Mouse (Mus musculus) lung, postnatal 4 days (tissue): ENCODE results near the gene Ikzf1.

Experiments
- DNase-seq, 2 experiments: peaks; one replicate each; pipeline ENCODE4 v3.0.0; 2021

Gene Ikzf1

GRCm38 (mm10) chr11:11725252-11725875 lies 40.6 kb downstream of the Ikzf1 start:
- DNase-seq: no peak

DNA sequence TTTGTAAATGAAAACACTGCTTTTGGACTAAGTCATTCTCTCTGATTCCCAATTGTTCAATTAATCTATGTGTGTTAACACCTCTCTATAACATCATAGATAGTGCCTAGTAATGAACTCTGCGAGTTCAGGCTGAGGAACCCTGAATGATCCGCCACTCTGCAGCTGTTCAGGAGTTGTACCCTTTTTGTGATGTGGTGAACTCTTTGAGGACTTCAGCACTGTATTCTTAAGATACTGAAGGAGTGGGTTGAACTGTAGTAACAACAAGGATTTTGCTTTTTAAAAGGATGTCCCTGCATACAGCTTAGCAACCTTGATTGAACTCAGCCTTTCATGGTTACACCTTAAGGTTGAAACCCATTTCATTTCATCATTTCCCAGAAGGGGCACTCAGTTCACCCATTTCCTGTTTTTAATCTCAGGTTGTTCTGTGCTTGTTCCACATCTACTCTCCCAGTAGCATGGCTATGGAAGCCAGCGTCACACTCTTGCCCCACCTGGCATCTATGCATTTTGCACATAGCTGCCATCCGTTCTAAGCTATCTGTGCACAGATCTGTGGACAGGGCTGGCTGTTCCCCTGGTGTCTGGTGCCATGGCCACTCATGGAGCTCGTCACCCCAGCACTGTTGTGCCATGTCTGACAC lies 41.2 kb downstream of the Ikzf1 start:
- DNase-seq: no peak

DNA sequence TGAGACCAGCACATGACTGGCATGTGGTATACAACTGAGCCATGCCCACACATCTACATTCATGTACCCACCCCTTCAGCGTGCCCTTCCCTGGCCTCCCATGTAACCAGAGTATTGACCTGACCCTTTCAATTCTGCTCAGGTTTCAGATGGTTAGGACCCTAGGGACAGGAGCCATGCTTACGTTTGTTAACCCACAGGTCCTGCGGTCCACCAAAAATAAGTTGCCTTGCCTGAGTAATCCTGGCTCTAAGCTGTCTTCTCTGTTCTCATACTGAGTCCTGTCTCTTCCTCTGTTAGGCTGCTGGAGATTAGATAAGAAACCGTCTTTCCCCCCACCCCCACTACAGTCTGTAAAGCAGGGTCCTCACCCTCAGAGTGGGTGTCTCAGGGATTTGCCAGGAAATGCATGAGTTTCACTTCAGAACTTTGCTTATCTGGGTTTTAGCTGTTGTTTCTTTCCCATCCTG lies 42.0 kb downstream of the Ikzf1 start:
- no peak for DNase-seq

DNA sequence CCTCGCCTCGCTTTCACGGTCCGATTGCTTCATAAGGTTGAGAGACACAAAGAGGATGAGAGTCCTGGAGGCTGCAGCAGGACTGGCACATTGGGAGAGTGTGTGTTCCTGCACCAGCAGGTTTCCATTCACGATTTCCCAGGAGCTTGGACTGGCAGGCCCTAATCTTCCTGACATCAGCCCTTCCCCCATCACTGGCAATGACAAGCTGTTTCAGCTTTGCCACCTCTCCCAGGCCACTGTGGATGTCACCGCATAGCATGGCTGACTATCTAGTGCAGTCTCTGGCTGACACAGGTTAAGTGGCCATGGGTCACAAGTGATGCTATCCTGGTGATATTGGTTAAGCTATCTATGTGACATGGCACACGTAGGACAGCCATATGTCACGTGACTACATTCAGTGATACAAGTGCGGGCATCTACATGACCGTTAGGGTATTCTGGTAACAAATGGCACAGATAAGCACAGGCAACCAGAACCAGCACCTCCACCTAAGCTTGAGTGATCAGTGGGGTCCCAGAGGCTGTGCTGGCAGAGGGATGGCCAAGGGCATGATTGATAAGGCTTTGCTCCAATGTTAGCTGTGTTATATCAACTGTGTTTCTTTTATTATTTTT lies 43.2 kb downstream of the Ikzf1 start:
- no peak for DNase-seq

- no peak for DNase-seq
These were observed 44.4 kb downstream of the Ikzf1 start for GRCm38 (mm10) chr11:11729216-11729615.

GRCm38 (mm10) chr11:11730062-11730461 lies 45.3 kb downstream of the Ikzf1 start:
- DNase-seq: no peak

DNA sequence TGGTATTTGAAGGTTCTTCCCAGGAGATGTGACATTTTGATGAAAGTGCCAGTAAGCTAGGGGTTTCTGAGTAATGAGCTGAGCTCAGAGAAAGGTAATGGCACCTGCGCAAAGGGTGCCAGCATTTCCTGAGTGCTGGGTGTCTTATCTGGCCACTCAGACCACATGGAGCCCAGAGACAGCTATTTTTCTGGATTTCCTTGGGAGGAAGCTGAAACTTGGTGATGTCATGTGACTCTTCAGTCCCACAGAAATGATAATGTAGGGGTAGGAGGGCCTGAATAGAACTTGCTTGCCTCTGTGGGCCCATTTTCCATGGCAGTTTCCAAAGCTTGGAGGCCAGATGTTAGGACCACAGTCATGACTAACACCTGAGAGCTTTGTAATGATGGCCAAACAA lies 46.9 kb downstream of the Ikzf1 start:
- no peak for DNase-seq

DNA sequence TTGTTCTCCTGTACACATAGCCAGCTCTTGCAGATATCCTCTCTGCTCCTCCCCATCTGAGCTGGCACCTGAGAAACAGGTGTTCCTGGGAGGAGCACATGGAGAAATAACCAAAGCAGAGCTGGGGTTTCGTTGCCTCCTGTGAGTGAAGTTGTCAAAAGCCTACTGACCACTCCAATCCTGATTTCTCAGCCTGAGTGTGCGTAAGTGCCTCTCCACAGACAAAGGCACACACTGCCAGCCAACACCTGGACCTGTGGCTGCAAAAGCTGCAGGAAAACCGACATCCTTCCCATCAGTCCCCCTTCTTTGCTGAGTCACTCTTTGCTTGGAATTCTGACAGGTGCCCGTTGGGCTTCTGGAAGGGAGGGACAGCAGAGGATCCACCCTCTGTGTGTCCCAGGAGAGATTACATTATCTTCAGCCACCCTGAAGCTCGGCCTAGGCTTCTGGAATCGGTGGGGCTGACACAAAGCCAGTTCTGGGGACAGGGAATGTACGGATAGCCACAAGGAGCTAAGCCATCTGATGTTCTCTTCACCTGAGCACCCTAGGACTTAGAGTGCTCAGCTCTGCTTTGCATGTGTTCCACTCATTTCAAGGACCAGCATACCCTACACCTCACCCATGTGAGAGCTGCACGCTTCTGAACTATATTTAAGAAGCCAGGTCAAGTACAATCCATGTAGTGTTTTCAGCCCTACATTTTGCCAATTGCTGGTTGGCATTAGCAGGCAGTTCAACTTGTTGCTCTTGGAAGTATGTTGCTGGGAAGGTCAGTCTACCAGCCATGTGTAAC lies 48.4 kb downstream of the Ikzf1 start:
- DNase-seq: no peak

- DNase-seq: no peak
These were observed 50.4 kb downstream of the Ikzf1 start for GRCm38 (mm10) chr11:11735155-11735554.

DNA sequence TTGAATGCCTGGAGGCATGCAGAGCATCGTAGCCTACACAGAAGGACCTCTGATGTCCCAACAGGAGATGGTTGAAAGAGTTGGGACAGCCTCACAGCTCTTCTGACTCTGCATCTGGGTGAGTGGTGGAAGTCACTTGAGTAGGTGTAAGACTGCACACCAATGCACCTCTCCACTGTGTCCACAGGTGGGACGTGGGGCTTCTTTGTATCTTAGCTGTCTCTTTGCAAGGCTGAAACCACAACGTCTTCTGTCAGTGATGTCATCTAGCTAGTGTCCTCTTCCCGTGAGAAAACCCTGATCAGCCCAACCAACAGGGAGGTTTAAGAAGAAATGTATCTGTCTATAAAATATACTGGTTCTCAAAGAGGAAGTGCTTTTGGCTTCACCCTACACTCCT lies 52.1 kb downstream of the Ikzf1 start:
- no peak for DNase-seq

- no peak for DNase-seq
These were observed 52.8 kb downstream of the Ikzf1 start for GRCm38 (mm10) chr11:11737562-11737961.

DNA sequence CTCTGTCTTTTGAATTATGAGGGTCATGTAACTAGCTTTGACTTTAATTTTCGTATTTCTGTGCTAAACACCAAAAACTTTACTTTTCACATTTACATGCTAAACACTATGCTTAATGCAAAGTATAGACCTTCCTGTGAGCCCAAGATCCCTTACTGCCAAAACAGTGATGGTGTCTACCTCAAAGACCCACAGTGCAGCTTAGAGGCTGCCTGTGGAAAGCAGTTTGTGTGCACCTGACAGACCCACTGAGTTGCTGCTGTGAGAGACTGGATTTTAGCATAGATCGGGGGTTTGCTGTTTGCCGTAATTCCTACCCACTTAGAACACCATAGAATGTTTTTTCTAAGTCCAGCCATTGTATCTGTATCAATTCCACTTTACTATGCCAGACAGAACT lies 54.3 kb downstream of the Ikzf1 start:
- no peak for DNase-seq

DNA sequence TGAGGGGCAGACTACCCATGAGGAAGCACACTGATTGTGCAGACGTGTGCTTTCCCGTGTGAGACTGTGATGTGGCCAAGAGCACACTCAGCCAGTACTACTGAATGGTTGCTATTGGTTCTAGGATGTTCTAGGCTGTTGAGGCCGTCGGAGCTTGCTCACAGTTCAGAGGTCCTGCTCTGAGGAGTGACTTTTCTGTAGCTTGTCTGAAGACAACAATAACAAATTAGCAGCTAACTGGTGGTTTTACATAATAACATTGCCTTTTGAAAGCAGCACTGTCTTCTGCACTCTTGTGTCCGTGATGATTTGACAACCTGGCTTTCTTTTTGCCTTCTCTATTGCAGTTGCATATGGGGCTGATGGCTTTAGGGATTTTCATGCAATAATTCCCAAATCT lies 55.8 kb downstream of the Ikzf1 start:
- DNase-seq: no peak

GRCm38 (mm10) chr11:11741574-11741973 lies 56.8 kb downstream of the Ikzf1 start:
- DNase-seq: no peak

GRCm38 (mm10) chr11:11742626-11743025 lies 57.8 kb downstream of the Ikzf1 start:
- DNase-seq: peak in 1 of 2 experiments; percentile 66

DNA sequence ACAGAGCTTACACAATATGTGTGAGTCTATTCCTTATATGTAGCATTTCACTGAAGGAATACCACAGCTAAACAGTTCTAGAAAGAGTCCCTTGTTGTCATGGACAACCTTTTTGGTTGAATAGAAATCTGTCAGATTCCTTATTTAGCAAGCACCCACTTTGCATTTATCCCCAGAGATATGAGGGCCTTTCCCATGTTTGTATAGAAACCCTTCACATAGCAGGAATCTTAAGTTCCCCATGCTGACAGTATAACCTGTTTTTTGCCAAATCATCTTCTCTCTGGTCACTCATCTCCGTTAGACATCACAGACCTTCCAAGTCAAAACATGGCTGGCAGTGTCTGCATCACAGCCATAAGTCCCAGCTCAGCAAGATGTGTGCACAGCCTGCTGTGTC lies 59.4 kb downstream of the Ikzf1 start:
- no peak for DNase-seq

- no peak for DNase-seq
These were observed 66.3 kb downstream of the Ikzf1 start for GRCm38 (mm10) chr11:11751091-11751490.

GRCm38 (mm10) chr11:11752859-11753258 lies 68.1 kb downstream of the Ikzf1 start:
- no peak for DNase-seq

GRCm38 (mm10) chr11:11758121-11758520 lies 73.3 kb downstream of the Ikzf1 start:
- DNase-seq: no peak

GRCm38 (mm10) chr11:11758883-11759282 lies 74.1 kb downstream of the Ikzf1 start:
- DNase-seq: no peak

GRCm38 (mm10) chr11:11763211-11763666 lies 78.4 kb downstream of the Ikzf1 start:
- peak; percentile 42 to 44 for DNase-seq

- DNase-seq: no peak
These were observed 80.6 kb downstream of the Ikzf1 start for GRCm38 (mm10) chr11:11765414-11765813.

DNA sequence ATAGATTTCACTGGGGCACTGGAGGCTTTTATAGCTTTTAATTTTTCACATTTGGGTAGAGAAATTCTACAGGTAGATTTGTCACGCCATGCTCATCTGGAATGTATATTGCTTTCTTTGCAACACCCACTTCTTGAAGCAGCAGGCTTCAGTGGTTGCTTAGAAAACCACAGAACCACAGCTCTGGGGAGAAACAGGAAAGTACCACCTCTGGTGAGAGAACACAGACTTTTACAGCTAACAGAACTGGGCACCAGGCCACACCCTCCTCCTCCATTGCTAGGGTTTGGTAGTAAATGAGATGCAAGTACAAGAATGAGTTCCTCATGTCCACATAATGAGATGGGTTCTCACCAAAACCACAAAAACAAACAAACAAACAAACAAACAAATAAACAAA lies 81.3 kb downstream of the Ikzf1 start:
- peak in 1 of 2 experiments; percentile 36 for DNase-seq
